Mouse (Mus musculus) granulocyte monocyte progenitor cell, adult 5-6 weeks (primary cell): ENCODE results near the gene Rpl21. TPM values are rescaled to one million over a fixed set of nuclear protein-coding genes. Genes with fewer than 3 reads are reported as not detected.
"Not testable (repeated sequence)": the region's sequence is repeated elsewhere in the genome, so short reads cannot be mapped to it uniquely, and the experiment has no call there.

Source experiments
- ATAC-seq: replicated peaks from 2 replicates; pipeline ENCODE4 v1.8.0; 2016; ENCODE audit warnings: mild to moderate bottlenecking, moderate TSS enrichment, inconsistent platforms; ENCODE audit not compliant: poor library complexity, severe bottlenecking
- total RNA-seq, 2 experiments: library from RNA; stranded (forward) in 1 of 2; stranded (reverse) in 1 of 2; fragments of 200-712, 200-1000 nt in 1 of 2; fragments of >200 nt in 1 of 2; fragmentation: Nextera tagmentation in 1 of 2; gene quantifications; 2 replicates each; pipeline ENCODE4 v1.2.3; 2014 to 2017

The Rpl21 gene
- total RNA-seq, 2 experiments from 2014 or later: 1,991 to 2,594 TPM

DNA sequence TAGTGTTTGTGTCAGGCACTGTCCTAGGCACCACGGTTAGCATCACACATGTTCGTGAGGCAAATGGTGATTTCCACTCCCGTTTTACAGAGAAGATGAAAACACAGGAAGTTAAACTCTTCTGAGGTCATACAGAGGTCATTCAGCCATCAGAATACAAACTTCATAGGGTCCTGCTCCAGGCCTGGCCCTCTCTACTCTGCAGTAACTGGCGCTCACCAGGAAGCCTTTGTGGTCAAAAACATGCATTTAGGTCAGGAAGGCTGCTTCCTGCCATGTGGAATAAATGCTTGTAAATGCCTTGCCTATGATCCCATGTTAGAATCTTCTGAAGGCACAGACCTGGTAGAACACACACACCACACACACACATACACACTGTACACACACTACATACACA lies 32.8 kb downstream of the Rpl21 start:
- no peak for ATAC-seq

DNA sequence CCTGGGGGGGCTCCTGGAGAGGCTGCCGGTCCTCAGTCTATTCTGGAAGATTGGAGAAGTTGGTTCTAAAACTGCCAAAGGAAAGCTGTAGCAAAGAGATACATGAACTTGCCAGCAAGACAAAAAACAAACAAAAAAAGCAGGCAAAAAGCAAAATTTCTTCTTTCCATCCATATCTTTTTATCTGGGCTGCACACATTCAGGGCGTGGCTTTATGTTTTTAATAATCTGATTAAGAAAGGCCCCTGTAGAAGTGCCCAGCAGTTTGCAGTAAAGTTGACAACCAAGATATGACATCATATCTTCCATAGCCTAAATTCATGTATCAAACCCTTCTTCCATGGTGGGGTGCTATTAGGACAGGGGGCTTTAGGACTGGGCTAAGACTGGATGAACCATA lies 33.6 kb downstream of the Rpl21 start:
- no peak for ATAC-seq

DNA sequence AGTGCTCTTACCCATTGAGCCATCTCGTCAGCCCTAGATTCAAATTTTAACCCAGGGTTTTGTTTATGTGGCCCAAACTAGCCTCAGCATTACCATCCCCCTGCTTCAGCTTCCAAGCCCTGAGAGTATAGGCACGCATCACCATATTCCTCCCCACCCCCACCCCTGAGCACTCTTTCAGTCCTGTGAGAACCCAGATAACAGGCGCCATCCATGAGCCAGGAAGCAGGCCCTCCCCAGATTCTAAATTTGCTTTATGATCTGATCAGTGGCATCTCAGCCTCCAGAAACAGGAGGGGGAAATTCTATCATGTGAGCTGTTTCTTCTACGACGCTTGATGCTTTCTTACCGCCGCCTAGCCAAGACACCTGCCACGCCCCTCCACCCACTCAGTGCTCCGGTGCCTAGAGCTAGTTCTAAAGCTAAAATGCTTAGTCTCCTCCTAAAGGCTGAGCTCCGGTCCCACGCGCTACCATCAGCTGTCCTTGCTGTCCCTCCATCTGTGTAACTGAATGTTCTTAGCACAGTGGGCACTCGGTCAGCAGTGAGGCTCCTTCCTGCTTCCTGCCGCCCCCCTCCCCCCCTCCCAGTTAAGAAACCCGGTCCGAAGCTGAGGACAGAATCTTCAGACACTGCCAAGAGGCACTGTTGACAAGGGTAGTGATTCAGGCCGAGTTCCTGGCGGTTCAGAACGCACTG lies 34.7 kb downstream of the Rpl21 start:
- ATAC-seq: peak; percentile 49

DNA sequence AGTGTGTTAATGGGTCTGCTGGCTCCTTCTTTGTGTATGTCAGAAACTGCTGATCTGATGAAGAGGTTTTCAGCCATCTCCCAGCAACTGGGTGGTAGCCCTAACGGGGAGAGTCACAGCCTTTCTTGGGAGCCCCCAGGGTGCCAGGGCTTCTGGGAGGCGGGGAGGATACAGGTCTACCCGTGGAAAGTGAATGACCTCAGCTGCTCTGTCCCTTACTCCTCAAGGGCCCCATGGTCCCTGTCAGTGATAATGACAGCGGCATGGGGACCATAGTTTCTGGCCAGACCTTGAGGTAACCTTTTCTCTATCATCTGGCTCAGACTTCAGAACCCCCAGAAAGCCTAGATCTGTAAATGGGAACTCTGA lies 35.2 kb downstream of the Rpl21 start:
- ATAC-seq: no peak

DNA sequence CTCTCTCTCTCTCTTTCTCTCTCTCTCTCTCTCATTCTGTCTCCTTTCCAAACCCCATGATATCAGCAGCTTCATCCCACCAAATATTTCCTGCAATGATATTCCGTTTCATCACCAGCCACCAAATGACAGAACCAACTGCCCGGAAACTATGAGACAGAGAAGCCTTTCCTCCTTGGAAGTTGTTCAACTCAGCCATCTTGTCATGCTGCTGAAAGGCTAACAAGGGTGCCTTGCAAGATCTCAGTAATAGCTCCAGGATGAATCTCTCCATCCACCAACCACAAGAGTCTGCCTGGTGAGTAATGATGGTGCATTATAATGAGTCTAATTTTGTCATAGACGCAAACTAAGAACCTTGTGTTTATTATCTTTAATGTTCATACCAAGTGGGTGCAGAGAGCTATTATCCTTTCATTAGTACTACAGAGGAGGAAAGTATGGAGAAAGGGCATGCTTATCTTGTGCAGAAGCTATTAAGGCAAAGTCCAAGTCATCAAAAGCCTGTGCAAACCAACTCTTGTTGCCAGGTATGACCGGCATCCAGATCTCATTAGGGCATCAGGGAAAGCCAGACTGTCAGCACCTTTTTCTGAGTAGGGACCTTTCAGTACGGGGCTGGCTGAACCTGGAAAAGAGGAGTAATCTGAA lies 40.4 kb downstream of the Rpl21 start:
- no peak for ATAC-seq

DNA sequence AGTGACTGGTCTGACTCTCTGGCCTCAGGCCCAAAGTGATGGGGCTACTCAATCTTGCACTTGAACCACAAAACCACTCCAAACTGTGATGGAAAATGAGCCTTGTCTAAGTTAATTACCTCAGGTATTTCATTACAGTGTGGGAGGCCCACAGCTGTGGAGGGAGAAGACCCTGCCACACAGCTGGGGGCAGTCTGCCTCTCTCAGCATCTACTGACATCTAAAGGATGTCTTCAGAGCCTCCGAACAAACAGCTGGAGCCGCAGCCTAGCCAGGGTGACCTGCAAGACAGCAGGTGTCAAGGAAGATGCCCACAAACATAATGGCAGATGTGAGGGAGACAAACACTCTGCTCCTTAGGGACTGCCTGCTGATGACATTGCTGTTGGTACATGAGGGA lies 43.3 kb downstream of the Rpl21 start:
- ATAC-seq: no peak

DNA sequence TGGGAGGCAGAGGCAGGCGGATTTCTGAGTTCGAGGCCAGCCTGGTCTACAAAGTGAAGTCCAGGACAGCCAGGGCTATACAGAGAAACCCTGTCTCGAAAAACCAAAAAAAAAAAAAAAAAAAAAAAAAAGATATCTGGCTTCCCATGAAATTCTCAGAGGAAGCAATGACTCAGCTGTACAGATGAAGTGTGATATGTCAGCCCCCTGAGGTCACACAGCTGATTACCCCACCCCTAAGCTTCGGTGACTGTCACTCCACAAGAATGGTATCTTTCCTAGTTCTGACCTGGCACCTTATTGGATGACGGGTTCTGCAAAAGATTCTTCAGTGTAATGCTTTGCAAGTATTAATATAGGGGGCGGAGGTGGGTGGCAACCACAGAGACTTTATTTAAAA lies 45.2 kb downstream of the Rpl21 start:
- not testable (repeated sequence) for ATAC-seq

DNA sequence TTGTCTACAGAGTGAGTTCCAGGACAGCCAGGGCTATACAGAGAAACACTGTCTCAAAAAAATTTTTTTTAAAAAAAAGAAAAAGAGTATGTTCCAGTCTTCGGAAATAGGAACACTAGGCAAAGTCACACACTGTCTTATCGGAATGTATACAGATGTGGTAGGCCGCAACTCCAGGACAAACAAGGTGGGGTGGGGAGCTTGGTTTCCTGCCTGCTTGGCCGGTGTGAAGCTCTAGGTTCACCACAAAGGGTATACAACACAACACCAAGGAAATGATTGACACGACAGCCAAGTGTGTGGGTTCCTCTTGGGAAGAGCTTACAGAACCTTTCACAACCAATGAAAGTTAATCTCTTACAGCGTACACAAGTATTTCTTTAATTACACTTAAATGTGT lies 49.6 kb downstream of the Rpl21 start:
- ATAC-seq: peak; percentile 42

DNA sequence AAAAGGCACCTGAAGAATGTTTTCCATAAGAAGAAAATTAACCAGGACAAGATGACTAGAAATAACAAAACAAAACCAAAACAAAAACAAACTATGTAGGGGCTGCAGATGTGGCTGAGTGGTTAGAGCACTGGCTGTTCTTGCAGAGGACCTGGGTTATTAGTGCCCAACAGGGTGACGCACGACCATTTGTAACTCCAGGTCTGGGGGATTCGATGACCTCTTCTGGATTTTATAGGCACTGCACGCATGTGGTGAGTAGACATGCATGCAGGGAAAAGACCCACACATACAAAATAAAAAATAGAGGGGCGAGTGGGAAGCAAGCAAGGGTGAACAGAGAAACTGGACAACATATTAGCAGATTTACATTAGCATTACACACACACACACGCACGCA lies 50.4 kb downstream of the Rpl21 start:
- peak; percentile 42; the same call in 1 of the 2 replicates for ATAC-seq

DNA sequence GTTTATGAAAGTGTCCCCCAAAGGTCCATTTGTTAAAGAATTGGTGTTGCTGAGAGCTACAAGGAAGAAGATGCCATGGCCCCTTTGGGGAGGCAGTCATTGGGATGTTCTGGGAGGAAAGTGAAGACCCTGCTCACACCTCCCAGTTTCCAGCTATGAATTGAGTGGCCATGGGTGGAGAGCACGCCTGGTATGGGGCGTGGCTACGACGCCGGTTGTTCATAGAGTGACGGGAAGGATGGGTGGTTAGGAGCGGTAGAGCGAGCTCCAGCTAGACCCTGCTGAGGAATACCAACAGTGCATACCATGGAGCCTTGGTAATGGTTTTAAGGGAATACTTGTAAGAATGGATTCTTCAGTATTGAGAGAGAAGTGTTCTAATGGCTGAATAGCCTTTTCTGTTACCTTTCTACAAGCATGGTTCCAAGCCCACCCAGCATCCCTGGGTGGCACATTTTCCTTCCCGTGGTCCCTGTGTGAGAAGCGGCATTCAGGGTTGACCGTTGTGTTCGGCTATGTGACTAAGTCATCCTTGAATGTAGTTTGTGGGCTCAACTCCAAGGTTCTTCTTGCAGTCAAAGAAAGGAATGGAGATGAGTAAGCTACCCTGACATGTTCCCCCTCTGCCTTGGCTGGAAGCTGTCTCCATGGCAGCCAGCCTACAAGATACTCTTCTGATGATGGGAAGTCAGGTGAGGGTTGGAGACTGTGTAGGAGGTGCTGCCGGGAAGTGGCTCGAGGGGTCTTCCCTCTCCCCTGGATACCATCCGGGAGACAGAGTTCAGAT lies 51.0 kb downstream of the Rpl21 start:
- ATAC-seq: no peak

Other genes with a start within 250 kb of the Rpl21 start
- gene Gpr12, start 247.7 kb upstream of the Rpl21 start, total RNA-seq (2014; fragmentation: Nextera tagmentation): not detected in 2 replicates
- gene Gpr12, start 247.7 kb upstream of the Rpl21 start, total RNA-seq (2017): not detected in 2 replicates
- 18.4 and 22.5 TPM in 2 replicates for gene Usp12, start 37.9 kb upstream of the Rpl21 start, total RNA-seq (2014; fragmentation: Nextera tagmentation)
- 24.0 and 57.3 TPM in 2 replicates for gene Usp12, start 37.9 kb upstream of the Rpl21 start, total RNA-seq (2017)
- gene Rasl11a, start 12.2 kb downstream of the Rpl21 start, total RNA-seq (2014; fragmentation: Nextera tagmentation): not detected in 2 replicates
- gene Rasl11a, start 12.2 kb downstream of the Rpl21 start, total RNA-seq (2017): not detected in 2 replicates
- 85.0 and 114 TPM in 2 replicates for gene Gtf3a, start 115.8 kb downstream of the Rpl21 start, total RNA-seq (2014; fragmentation: Nextera tagmentation)
- gene Gtf3a, start 115.8 kb downstream of the Rpl21 start, total RNA-seq (2017): 126 and 134 TPM in 2 replicates
- 9.5 and 11.8 TPM in 2 replicates for gene Mtif3, start 130.9 kb downstream of the Rpl21 start, total RNA-seq (2014; fragmentation: Nextera tagmentation)
- gene Mtif3, start 130.9 kb downstream of the Rpl21 start, total RNA-seq (2017): 24.9 and 27.5 TPM in 2 replicates
- gene Lnx2, start 243.7 kb downstream of the Rpl21 start, total RNA-seq (2014; fragmentation: Nextera tagmentation): 7.9 and 8.9 TPM in 2 replicates
- 5.6 and 11.3 TPM in 2 replicates for gene Lnx2, start 243.7 kb downstream of the Rpl21 start, total RNA-seq (2017)
- 135 and 160 TPM in 2 replicates for gene Polr1d, start 244.2 kb downstream of the Rpl21 start, total RNA-seq (2014; fragmentation: Nextera tagmentation)
- 133 and 146 TPM in 2 replicates for gene Polr1d, start 244.2 kb downstream of the Rpl21 start, total RNA-seq (2017)